ENCODE assay signal across 8 mouse cellular contexts in the genomic region with DNA sequence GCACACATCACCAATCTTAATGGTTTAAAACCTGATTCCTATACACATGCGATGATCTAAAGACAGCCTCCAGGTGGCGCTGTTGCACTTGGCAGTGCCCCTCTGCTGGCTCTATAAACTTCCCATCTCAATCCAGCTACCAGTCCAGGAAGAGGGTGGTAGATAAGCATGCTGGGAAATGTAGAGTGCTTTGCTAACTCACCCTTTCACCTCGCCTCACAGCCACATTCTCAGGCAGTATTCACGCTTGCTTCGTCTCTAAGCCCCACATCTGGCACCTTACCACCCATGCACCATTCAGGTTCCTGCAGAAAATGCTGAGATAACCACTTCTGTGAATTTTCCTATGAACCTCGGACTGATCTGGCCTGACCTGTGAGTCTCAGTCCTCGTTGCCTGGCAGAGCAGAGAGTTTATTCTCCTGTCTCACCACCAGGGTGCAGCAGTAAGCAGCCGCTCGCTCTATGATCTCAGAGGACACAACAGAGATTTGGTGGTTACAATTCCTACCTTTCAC. TPM values are rescaled to one million over a fixed set of nuclear protein-coding genes. Genes with fewer than 3 reads are reported as not detected.
DNase-seq lines count a peak whose midpoint lies in the region; ATAC-seq and TF ChIP-seq lines count a peak whose summit lies in the region.

No protein-coding gene starts in this region.

- no peaks in the 10 kb centered on the region for H3K36me3 ChIP-seq in ES-Bruce4 (ENCODE audit: control insufficient read depth, insufficient read depth, low read length, poor library complexity, severe bottlenecking)
- peaks cover 28% of the 10 kb centered on the region for H3K36me3 ChIP-seq in forebrain, embryonic 14.5 days (ENCODE audit: control insufficient read depth, insufficient read depth, low read length)
- no peaks in the 10 kb centered on the region for H3K36me3 ChIP-seq in liver, embryonic 16.5 days (ENCODE audit: control insufficient read depth, insufficient read depth)
- peaks cover 21% of the 10 kb centered on the region for H3K36me3 ChIP-seq in neural tube, embryonic 12.5 days

- no peak overlapping the region for H3K9ac ChIP-seq in ES-Bruce4 (ENCODE audit: low read depth, poor library complexity, severe bottlenecking)
- no peak overlapping the region for H3K9ac ChIP-seq in forebrain, embryonic 14.5 days (ENCODE audit: low read length)
- peak overlapping the region; percentile 24; the same call in 1 of the 2 replicates for H3K9ac ChIP-seq in liver, embryonic 16.5 days (ENCODE audit: low read depth, low read length)
- 0 out of 2 replicates have a peak overlapping the region, but pooled peaks have one; percentile 14 for H3K9ac ChIP-seq in neural tube, embryonic 12.5 days

- no peak overlapping the region for H3K27ac ChIP-seq in ES-Bruce4 (ENCODE audit: insufficient read depth, low read length)
- H3K27ac ChIP-seq in forebrain, embryonic 14.5 days (ENCODE audit: low read depth, low read length), result no peak overlapping the region
- H3K27ac ChIP-seq in liver, embryonic 16.5 days (ENCODE audit: low read length), result no peak overlapping the region
- H3K27ac ChIP-seq in neural tube, embryonic 12.5 days, result no peak overlapping the region

- H3K4me3 ChIP-seq in ES-Bruce4 (ENCODE audit: low read depth, low read length), result peak overlapping the region; percentile 53
- H3K4me3 ChIP-seq in forebrain, embryonic 14.5 days (ENCODE audit: low read depth, low read length), result peak overlapping the region; percentile 3; the same call in 1 of the 2 replicates
- peak overlapping the region; percentile 38 for H3K4me3 ChIP-seq in liver, embryonic 16.5 days (ENCODE audit: low read depth, low read length)
- 0 out of 2 replicates have a peak overlapping the region, but pooled peaks have one; percentile 13 for H3K4me3 ChIP-seq in neural tube, embryonic 12.5 days

- 13% methylated on average over 9 of the region's 9 CpGs for WGBS in forebrain, embryonic 14.5 days
- 5% methylated on average over 9 of the region's 9 CpGs for WGBS in liver, embryonic 16.5 days (ENCODE audit: insufficient replicate concordance)
- 14% methylated on average over 9 of the region's 9 CpGs for WGBS in neural tube, embryonic 12.5 days

- intact Hi-C loops in heart, postnatal 10 days (cut with DNase I), result loop anchor here (2.0 to 5.0 kb wide), 4 partner anchors 63 to 210 kb away; a partner anchor contains a TSS

- peak; percentile 88 for DNase-seq in forebrain, embryonic 14.5 days (ENCODE audit: low spot score)
- peak; percentile 83 to 89 for DNase-seq in heart, postnatal 10 days
- DNase-seq in kidney, postnatal 4 days, result peak; percentile 88 to 90
- peak; percentile 67 for DNase-seq in telencephalon, adult 2 months (ENCODE audit: low read depth, low spot score)

- H3K9me3 ChIP-seq in ES-Bruce4 (replicated peaks; ENCODE audit: control insufficient read depth, insufficient read depth, low read length, poor library complexity, severe bottlenecking), result no peaks in the 10 kb centered on the region
- no peaks in the 10 kb centered on the region for H3K9me3 ChIP-seq in forebrain, embryonic 14.5 days (replicated peaks; ENCODE audit: control insufficient read depth, low read length)
- H3K9me3 ChIP-seq in liver, embryonic 16.5 days (replicated peaks; ENCODE audit: control insufficient read depth, low read length), result no peaks in the 10 kb centered on the region
- no peaks in the 10 kb centered on the region for H3K9me3 ChIP-seq in neural tube, embryonic 12.5 days

- H3K27me3 ChIP-seq in ES-Bruce4 (ENCODE audit: control insufficient read depth, insufficient read depth, low read length, poor library complexity, severe bottlenecking), result no peaks in the 10 kb centered on the region
- H3K27me3 ChIP-seq in forebrain, embryonic 14.5 days (replicated peaks; ENCODE audit: control insufficient read depth, insufficient read depth, low read length), result no peaks in the 10 kb centered on the region
- H3K27me3 ChIP-seq in liver, embryonic 16.5 days (ENCODE audit: control insufficient read depth, insufficient read depth, low read depth, low read length), result no peaks in the 10 kb centered on the region
- H3K27me3 ChIP-seq in neural tube, embryonic 12.5 days (replicated peaks), result no peaks in the 10 kb centered on the region

- no peak for TF ChIP-seq EP300 in ES-Bruce4 (IDR thresholded peaks at IDR 0.05; ENCODE audit: insufficient read depth, low read depth, low read length)

- ATAC-seq in cerebellum, adult (ENCODE audit: insufficient number of reproducible peaks, low FRiP score, low TSS enrichment), result peak; percentile 79
- peak; percentile 91 for ATAC-seq in forebrain, embryonic 14.5 days
- peak; percentile 75 for ATAC-seq in liver, embryonic 16.5 days (ENCODE audit: low read depth)
- ATAC-seq in neural tube, embryonic 12.5 days (ENCODE audit: low FRiP score, low read depth), result peak; percentile 82

- peak overlapping the region; percentile 29 for H3K4me2 ChIP-seq in forebrain, embryonic 14.5 days (ENCODE audit: low read length)
- peak overlapping the region; percentile 56 for H3K4me2 ChIP-seq in liver, embryonic 16.5 days (ENCODE audit: low read depth, low read length)
- peak overlapping the region; percentile 44 for H3K4me2 ChIP-seq in neural tube, embryonic 12.5 days (replicated peaks)

- H3K4me1 ChIP-seq in ES-Bruce4 (ENCODE audit: control insufficient read depth, insufficient read depth, low read length), result no peaks in the 10 kb centered on the region
- H3K4me1 ChIP-seq in forebrain, embryonic 14.5 days (ENCODE audit: control insufficient read depth, insufficient read depth, low read length), result no peaks in the 10 kb centered on the region
- H3K4me1 ChIP-seq in liver, embryonic 16.5 days (ENCODE audit: control insufficient read depth, low read depth, low read length), result no peaks in the 10 kb centered on the region; the same call in 1 of the 2 replicates
- H3K4me1 ChIP-seq in neural tube, embryonic 12.5 days, result no peaks in the 10 kb centered on the region

- no peak for TF ChIP-seq POLR2A in ES-Bruce4 (IDR thresholded peaks at IDR 0.05; ENCODE audit: insufficient read depth, low read length)

- TF ChIP-seq CTCF in ES-Bruce4 (IDR thresholded peaks at IDR 0.05; ENCODE audit: low read depth, low read length), result peak; percentile 90

RNA-seq across cellular contexts. Expression of a gene that starts 46.7 kb away (rescaled TPM):
- polyA plus RNA-seq in ES-Bruce4 (2011; ENCODE audit: insufficient read depth, insufficient read length, low read depth, missing spikeins), result 18.0 and 22.2 TPM in 2 replicates
- 24.5 and 28.3 TPM in 2 replicates for polyA plus RNA-seq in forebrain, embryonic 14.5 days (2014; fragmentation: Nextera tagmentation; extraction: Ambion mirVana)
- 1 to 10 TPM; 7.4 to 7.7 TPM for total RNA-seq in heart, postnatal 10 days (2021)
- 1.3 and 1.5 TPM in 2 replicates for polyA plus RNA-seq in liver, embryonic 16.5 days (2015; fragmentation: Nextera tagmentation; extraction: Ambion mirVana)
- polyA plus RNA-seq in neural tube, embryonic 12.5 days (2016; fragmentation: Nextera tagmentation; extraction: Ambion mirVana), result 23.4 and 26.4 TPM in 2 replicates

Comparison
In these comparisons a context has a peak if more than half of its experiments do, and no peak if none do; other contexts are left out.
1. H3K4me3 ChIP-seq: peak in every context shown above with its lines; median percentile 53 in ES-Bruce4; 38 in liver, embryonic 16.5 days; 13 in neural tube, embryonic 12.5 days; 3 in forebrain, embryonic 14.5 days.
2. H3K9ac ChIP-seq: peak in liver, embryonic 16.5 days (single experiment) and neural tube, embryonic 12.5 days (single experiment); none in ES-Bruce4 (single experiment) and forebrain, embryonic 14.5 days (single experiment).
3. Peak in every context shown above with its lines, with median percentiles within 50 percentile points of each other: ATAC-seq, DNase-seq and H3K4me2 ChIP-seq.